Mouse (Mus musculus) gastrocnemius, postnatal 10 days (tissue): Measurements from ENCODE around the gene Sox8. TPM values are rescaled to one million over a fixed set of nuclear protein-coding genes. Genes with fewer than 3 reads are reported as not detected.

Experiments used
- DNase-seq: peaks from one replicate; pipeline ENCODE4 v3.0.0; 2021; ENCODE audit warnings: mixed read lengths
- total RNA-seq, 2 experiments: library from RNA; stranded (reverse); gene quantifications; 2 replicates each; pipeline ENCODE4 v1.2.3; 2021

The Sox8 gene
- total RNA-seq, 2 experiments from 2014 or later = 15.2 to 20.2 TPM

- no peak for DNase-seq
Observed at GRCm38 (mm10) chr17:25579332-25580047, 9.0 kb upstream of the Sox8 start.

GRCm38 (mm10) chr17:25578920-25579319 is 8.4 kb upstream of the Sox8 start, which contains the start of gene Lmf1:
Gene Lmf1, plus strand, starts transcription at chr17:25579085.
- DNase-seq = peak; percentile 96

- no peak for DNase-seq
Observed at GRCm38 (mm10) chr17:25577702-25578101, 7.2 kb upstream of the Sox8 start.

- DNase-seq = no peak
Observed at GRCm38 (mm10) chr17:25577263-25577662, 6.8 kb upstream of the Sox8 start.

- DNase-seq = no peak
Observed at GRCm38 (mm10) chr17:25576034-25576433, 5.5 kb upstream of the Sox8 start.

- DNase-seq = peak; percentile 77
Observed at GRCm38 (mm10) chr17:25575208-25575971, 4.9 kb upstream of the Sox8 start.

- DNase-seq = no peak
Observed at GRCm38 (mm10) chr17:25571453-25571820, 951 bp upstream of the Sox8 start.

GRCm38 (mm10) chr17:25569833-25570647 is 446 bp downstream of the Sox8 start:
- no peak for DNase-seq

- DNase-seq = no peak
Observed at GRCm38 (mm10) chr17:25568880-25569279, 1.6 kb downstream of the Sox8 start.

GRCm38 (mm10) chr17:25568206-25568605 is 2.3 kb downstream of the Sox8 start:
- peak; percentile 33 for DNase-seq

GRCm38 (mm10) chr17:25567745-25568144 is 2.7 kb downstream of the Sox8 start:
- DNase-seq = peak; percentile 77

GRCm38 (mm10) chr17:25567261-25567660 is 3.2 kb downstream of the Sox8 start:
- DNase-seq = no peak

GRCm38 (mm10) chr17:25565860-25566600 is 4.5 kb downstream of the Sox8 start:
- no peak for DNase-seq

- DNase-seq = no peak
Observed at GRCm38 (mm10) chr17:25565244-25565643, 5.2 kb downstream of the Sox8 start.

GRCm38 (mm10) chr17:25564481-25564880 is 6.0 kb downstream of the Sox8 start:
- no peak for DNase-seq

GRCm38 (mm10) chr17:25561223-25562028 is 9.1 kb downstream of the Sox8 start:
- no peak for DNase-seq

GRCm38 (mm10) chr17:25560554-25561222 is 9.8 kb downstream of the Sox8 start:
- DNase-seq = no peak

GRCm38 (mm10) chr17:25559634-25560033 is 10.9 kb downstream of the Sox8 start:
- DNase-seq = no peak

- DNase-seq = no peak
Observed at GRCm38 (mm10) chr17:25556630-25557354, 13.7 kb downstream of the Sox8 start.
